Mouse (Mus musculus) hindlimb bud, embryonic 11.5 days (tissue): Measurements from ENCODE around the gene Cd68.

Source experiments
- DNase-seq: peaks from one replicate; pipeline ENCODE4 v3.0.0-alpha.2; 2012; ENCODE audit warnings: low read depth, low spot score; ENCODE audit errors: extremely low spot score

The Cd68 gene

DNA sequence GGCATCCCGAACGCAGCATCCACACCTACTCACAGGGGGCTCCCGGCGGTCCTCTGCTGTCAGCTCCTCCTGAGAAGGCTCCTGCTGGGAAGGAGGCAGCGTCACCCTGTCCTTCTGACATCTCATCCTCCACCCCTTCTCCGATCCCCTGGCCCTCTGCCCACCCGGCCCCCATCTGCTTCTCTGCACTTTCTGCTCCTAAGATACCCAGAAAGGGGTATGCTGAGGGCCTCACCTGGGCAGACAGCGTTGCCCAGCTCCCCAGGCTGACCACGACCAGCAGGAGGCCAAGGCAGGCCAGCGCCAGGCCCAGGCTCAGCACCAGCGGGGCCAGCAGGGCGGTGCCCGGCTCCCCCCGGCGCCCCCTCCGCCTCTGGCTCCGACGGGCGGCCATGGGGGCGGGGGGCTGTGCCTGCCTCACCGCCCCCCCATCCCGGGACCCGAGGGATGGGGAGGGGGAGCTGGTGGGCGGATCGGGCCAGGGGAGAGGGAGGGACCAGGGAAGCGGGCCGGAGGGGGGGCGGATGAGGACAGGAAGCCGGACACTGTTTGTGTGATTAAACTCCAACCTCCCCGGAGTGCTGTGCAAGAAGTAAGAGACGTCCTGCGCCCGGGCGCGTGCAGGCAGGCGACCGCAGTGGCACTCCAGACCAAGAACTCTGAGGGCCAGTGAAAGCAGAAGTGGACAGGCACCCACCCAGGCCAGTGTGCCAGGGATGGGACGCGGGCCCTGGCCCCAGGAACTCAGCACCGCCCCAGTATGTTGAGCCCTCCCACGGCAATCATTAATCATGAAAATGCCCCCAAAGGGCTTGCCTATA, 29.6 kb upstream of the Cd68 start, which contains the start of the genes Tnfsf12 and Tnfsfm13:
Gene Tnfsf12 (minus strand): TSS at position 489 of the 821 bp plus-strand sequence.
Gene Tnfsfm13 (minus strand): TSS at position 738 of the 821 bp plus-strand sequence.
- no peak for DNase-seq

DNA sequence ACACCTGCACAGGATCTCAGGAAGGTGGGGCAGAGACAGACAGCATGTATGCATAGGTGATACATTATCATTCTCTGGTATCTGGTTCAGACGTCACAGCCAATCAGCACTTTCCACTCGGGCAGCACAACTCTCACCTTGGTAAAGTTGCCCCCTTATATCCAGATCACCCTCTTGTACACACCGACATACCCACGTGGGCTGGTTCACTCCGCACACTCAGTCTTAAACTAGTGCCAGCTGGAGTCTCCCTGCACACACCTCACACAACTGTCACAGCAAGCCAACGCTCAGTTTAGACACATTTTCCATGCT, 29.1 kb upstream of the Cd68 start:
- no peak for DNase-seq

DNA sequence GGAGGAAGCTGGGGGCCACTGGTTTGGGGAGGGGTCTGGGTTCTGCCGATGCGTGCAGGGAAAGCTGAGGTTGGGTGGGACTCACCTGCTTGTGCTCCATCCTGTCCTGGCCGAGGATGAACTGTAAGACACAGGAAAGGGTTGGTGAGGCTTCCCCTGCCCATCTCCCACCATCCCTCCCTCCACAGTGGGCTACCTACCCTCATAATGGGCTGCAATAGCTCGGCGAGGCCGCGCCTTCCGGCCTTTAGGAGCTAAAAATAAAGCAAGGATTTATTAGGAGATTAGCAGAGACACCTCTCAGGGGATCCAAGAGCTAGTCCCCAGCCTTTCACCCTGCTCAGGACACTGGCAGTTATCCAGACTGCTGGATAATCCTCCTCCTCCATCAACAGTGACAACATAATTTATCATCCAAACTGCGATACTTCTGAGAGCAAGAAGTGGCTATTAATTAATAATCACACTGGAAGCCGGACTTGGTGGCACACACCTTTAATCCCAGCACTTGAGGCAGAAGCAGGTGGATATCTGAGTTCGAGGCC, 27.5 kb upstream of the Cd68 start:
- DNase-seq: no peak

DNA sequence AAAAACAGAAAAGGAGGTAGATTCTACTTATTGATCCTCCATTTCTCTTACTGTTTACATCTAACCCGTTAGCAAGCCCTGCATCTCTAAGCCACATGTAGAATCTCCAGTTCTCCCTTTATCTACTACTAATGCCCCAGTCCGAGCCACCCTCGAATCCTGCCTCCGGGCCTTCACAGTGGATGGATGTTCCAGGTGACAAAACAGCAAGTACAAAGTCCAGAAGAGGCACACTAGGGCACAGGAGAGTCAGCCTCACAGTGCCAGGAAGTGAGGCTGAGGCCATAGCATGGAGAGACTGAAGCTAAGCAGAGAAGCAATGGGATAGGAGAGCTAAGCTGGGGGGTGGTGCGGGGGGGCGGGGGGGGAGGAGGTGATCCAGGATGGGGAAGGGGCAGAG, 26.9 kb upstream of the Cd68 start:
- no peak for DNase-seq

DNA sequence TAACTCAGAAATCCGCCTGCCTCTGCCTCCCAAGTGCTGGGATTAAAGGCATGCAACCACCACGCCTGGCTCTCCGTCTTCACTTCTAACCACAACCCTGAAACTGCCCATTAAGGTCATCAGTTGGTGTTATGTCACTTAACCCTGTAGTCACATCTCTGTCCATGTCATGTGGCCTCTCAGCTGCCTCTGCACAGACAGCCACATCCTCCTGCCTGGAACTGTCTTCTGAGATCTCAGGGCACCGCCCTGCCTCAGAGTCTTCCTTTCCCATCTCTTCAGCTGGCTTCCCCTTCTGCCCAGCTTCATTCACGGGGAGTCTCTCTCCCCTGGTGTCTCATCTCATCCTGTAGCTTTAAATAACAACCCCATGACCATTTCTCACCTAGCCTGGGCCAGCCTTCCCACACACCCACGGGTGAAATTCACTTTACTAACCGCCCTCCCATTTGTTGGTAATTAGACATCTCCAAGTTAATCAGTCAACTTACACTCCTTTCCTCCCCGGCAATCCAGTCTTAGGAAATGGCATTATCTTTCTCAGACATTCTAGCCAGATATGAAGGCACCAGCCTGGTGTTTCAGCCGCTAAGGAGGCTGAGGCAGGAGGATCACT, 26.4 kb upstream of the Cd68 start:
- no peak for DNase-seq

DNA sequence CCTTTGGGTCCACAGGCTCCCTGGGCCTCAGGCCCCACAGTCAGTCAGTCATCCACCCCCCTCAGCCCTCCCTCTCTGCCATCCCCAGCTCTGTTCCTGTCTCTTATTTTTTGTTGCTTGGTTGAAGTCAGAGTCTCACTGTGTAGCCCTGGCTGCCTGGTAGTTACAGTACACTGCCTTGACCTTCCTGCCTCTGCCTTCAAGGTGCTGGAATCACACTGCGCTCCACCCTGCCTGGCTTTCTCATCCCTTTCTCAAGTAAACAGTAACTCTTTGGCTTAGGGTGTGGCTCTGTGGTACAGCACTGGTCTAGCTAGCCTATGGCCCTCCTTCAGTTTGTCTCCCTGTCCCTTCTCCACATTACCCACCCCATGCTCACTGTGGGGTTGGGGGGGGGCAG, 23.9 kb upstream of the Cd68 start:
- DNase-seq: no peak

DNA sequence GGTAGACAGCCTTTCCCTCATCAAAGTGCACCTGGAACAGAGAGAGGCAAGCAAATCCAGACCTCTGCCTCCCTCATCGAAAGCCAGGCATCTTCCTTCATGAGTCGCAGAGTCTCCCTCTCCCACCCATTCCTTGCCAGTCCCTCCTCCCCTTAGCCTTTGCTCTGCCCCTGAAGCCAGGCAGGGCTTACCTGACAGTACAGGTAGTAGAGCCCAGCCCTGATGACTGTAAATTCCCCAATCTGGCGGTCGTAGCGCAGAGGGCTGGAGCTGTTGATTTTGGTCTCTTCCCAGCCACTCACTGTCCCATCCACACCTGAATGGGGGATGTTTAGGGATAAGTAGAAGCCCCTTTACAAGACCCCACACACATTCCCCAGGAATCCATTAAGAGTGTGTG, 21.1 kb upstream of the Cd68 start:
- no peak for DNase-seq

DNA sequence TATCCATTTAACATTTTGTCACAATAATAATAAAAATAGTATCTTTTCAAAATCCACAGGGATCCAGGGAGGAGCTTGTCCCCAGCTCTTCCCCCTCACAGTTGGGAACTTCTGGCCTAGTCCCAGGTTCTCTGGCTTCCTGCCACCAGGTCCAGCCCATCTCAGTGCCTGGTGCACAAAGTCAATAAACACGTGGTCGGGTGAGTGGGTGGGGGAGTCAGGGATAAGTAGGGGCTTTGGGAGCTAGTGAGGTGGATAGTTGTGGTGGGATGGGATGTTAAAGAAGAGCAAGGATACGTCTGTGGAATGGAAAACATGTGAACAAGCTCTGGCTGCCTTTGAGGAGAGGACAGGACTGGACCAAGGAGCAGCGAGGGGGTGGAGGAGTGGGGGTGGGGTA, 20.4 kb upstream of the Cd68 start:
- no peak for DNase-seq

DNA sequence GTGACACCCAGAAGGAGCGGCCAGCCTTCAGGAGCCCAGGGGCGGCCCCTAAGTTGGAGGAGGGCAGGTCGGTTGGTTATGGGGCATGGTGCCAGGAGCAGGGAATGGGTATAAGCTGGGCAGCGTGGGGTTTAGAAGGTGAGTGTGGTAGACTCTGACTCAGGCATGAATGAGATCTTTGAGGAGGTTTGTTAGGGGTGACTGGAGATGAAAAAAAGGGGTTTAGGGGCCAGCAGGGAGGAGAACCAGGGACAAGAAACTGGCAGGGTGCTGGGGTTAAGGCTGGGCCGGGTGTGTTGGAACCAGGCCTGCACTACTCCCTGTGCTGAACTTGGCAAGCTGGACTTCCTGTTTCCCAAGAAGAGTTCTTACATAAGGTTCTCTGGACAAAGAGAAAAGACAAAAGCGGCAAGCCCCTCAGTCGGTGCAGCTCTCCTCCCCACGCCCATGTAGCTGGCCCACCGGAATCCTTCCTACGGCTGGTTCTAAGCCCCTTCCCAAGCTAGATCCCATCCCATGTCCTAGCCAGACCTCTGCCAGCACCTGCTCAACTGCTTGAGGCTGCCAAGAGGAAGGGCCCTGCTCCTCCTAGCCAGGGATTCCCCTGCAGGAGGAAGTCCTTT, 19.7 kb upstream of the Cd68 start, which contains the start of gene Tnfsf13:
Gene Tnfsf13 (minus strand): TSS at position 259 of the 623 bp plus-strand sequence.
- DNase-seq: no peak

DNA sequence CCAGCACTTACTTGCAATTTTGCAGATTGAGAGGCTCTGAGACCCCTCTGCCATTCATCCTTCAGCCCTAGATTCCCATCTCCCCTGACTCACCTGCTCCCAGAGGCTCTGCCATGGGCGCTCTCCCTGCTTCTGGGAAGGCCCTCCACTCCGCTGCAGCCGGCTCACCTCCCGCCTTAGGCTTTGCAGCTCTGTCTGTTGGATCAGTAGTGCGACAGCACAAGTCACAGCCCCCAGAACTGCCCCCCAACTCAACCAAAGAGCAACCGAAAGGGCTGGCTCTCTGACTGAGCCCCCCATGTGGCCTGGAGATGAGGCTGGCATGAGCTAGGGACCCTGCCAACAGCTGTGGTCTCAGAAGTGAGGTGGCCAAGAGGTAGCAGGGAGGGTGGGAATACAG, 19.0 kb upstream of the Cd68 start:
- DNase-seq: no peak

DNA sequence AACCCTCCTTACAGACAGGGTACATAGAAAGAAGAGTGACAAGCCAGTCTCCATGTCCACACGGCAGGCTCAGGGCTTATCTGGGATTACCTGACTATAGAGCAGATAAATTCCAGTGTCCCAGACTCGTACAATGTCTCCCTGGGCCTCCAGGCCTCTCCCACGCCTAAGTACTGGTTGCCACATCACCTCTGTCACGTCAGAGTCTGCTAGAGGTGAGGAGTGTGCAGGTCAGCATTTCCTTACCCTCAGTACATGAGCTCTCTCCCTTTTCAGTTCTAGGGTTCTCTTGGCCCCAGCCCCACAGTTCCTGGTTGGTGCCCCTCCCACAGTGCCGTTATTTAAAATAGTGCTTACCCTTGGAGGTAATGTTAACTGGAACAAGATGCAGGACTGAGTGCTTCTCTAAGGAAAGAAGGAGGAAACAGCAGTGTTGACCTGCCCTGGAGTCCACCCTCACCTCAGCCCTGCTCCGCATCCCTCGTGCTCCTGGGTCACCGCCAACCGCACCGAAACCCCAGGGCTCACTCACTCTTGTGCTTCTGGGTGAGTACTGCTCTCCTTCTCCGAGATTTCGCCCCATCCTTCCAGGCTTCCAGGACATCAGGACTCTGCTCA, 18.3 kb upstream of the Cd68 start:
- no peak for DNase-seq

DNA sequence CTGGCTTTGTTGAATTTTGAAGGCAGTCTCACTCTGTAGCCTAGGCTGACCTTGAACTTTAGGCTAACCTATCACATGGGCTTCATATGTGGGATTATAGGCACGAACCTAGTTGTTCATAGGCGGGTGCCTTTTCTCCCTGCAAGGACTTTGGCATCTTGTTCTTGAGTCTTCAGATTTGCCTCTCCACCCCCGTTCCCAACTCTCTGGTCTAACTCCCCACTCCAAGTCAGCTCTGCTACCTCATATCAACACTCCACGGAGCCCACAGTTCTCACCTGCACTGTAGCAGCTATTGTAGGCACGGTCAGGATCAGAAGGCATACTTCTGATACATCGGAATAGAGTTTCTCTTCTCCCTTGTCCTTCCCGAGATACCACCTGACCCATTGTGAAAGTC, 17.6 kb upstream of the Cd68 start:
- DNase-seq: no peak

DNA sequence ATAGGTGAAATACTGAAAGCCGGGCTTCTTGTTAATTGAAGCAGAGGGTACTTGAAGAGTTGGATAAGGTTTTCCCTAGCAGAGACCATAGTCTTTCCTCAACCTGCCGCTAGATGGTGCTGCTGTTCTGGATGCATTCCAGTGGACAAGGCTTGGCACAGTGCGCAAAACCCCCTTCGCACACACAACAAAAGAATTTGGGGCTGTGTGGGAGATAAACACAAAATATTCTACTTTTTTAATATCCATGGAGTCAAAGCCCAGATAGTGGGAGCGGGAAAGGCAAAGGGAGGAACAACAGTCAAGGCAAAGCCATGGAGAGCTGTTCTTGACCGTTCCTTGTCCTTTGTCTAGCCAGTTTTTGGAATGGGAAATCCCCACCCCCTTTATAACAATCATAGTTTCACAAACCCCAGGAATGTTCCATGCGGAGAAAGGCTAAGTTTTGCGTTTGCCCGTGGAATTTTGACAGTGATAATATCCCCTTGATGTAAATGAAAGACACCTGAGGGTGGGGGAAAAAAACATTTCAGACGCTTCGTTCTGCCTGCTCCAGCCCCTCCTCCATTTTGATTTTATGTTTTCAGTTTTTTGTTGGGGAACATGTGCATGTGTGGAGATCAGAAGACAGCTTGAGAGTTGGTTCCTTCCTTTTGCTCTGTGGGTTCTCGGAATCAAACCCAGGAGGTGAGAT, 17.0 kb upstream of the Cd68 start:
- peak; percentile 99 for DNase-seq

DNA sequence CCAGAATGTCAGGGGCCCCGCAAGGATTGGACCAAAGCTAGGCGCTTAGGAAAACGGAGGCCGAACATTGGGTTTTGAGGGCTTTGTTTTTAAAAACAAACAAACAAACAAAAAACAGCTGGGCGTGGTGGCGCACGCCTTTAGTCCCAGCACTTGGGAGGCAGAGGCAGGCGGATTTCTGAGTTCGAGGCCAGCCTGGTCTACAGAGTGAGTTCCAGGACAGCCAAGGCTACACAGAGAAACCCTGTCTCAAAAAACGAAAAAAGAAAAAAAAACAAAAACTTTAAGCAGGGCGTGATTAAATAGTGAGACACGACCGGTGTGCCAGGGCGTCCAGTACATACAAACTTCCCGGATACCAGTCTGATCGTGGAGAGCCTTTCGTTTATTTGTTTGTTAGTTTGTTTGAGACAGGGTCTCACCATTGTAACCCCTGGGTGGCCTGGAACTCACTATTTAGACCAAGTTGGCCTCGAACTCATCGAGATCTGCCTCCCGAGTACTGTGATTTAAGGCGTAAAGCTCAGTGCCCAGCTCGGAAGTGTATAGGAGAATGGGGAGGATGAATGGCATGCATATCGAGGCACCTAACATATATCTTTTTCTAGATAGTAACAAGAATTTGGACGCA, 16.4 kb upstream of the Cd68 start:
- no peak for DNase-seq

DNA sequence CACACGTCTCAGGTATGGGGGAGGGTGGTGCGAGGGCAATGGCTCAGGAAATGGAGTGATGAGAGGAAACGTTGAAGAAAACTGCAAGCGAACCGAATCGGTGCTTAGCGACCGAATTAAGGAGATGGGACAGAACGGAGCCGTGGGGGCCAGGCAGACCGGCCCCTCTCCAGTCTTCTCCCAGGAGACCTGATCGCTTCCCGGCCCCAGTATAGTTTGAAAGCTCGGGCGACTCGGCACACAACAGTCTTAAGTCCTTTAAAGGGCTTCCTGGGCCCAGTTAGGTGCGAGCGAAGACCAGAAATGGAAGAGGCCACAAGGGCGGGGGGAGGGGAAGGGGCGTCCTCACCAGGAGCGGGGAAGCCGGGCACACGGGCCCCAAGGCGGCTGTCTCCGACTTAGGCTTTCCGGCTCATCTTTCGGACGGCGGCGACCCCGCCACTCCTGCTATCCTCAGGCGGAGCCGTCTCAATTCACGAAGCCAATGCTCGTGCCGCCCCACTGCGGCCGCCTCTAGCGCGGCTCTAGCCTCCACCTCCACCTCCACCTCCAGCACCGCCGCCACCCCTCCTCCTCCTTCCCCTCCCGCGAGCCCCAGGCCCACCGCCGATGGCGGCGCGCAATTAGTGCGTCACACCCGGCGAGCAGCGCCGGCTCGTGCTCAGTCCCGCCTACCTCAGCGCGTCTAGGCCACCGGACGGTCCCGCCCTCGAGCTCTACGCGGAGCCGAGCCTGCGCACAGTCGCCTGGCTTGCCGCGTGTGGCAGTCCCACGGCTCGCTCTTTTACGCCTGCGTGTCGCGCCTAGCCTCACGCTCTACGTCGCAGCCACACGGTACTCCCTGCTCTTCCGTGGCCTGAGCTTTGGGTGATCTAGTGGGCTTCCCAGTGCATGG, 15.6 kb upstream of the Cd68 start, which contains the start of gene Senp3:
Gene Senp3 (minus strand): TSS at position 771 of the 895 bp plus-strand sequence.
- DNase-seq: peak; percentile 86

DNA sequence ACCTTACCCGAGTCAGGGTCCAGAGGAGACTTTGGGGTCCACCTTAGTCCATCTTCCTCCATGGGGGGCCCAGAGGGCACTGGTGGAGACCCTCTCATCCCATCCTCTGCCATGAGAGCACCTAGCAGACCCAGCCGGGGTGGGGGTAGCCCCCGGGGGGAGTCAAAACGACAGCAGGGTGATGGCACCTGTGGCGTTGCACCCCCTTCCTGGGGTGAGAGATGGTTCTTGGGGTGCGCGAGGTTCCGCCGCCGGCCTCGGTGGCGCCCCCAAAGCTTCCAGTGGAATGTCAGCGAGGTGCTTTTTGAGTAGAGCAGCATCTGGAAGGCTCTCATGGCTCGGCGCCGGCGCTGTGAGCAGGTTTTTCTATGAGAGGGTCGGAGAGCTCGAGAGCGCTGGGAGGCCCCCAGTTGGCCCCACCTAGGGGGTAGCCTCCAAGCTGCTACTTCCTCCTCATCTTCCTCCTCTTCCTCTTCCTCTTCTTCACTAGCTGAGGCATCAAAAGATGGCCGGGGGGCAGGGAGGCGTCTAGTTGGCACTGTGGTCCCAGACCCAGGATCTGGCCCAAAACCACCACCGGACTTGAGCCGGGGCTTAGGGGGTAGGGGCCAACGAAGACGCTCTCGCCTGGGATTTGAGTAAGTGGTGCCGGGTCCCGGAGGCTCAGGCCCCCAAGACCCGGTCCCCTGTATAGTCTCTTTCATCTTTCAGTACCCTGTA, 14.3 kb upstream of the Cd68 start:
- DNase-seq: no peak

DNA sequence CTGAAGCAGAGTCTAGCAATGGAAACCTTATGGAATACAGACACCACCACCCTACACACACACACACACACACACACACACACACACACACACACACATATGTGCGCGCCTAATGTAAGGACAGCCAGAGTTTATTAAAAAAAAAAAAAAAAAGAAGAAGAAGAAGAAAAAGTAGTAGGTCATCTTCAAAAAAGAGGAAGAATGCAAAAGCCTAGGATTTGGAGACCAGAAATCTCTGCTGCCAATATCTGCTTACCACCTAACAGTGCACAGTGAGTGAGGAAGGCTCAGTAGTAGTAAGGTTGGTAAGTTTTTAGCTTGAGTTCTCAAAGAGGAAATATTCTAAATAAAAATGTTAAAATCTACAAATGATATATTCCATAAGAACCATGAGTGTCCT, 13.2 kb upstream of the Cd68 start:
- DNase-seq: no peak

DNA sequence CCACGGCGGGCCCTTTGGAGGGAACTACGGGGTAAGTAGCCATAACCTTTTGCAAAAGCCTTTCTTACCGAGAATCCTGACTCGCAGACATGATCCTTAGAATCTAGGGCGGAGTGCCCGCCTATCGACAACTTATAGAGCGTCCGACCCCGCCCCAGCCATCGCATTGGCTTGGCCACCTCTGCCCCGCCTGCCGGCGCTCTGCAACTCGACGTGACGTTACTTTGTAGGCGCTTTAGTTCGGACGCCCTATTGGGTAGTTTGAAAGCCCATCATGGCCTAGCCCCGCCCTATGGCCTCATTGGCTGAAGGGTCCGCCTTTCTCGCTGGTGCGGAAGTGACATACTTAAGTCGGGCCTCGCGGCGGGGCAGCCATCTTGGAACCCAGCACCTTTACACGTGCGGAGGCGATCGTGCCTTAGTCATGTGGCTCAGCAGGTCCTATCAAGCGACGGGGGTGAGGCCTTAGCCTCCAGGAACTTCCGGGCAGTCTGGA, 6.3 kb upstream of the Cd68 start, which contains the start of gene Eif4a1:
Gene Eif4a1 (minus strand): TSS at position 213 of the 496 bp plus-strand sequence.
- peak; percentile 98 for DNase-seq
